Mouse (Mus musculus): ENCODE measurements at regions not wholly inside any gene's neighbourhood (a gene's known extent, or its start where the extent isn't known, plus 50 kb on each side); places are given as distances from the start of the nearest gene placed in this dataset.

DNA sequence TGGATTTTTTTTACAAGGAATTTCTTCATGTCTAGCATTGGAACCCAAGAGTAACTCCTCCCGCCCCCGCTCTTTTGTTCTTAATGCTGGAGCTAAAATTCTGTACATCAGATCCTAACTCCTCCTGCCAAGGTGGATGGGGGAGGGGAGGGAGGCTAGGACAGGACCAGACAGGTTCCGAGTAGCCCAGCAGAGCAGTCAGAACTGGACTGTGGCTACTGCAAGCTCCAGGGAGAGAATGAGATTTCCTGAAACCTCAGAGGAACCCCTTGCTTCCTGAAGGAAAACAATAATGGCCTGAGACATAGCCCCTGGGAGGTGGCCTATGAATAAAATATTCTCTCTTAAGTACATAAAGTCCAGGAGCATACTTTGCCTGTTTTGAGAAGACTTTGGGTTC, 653.8 kb downstream of the Zfp706 start:
- intact Hi-C loops (cut with DNase I; ENCODE audit: low total_unique reads), result no loop called here

DNA sequence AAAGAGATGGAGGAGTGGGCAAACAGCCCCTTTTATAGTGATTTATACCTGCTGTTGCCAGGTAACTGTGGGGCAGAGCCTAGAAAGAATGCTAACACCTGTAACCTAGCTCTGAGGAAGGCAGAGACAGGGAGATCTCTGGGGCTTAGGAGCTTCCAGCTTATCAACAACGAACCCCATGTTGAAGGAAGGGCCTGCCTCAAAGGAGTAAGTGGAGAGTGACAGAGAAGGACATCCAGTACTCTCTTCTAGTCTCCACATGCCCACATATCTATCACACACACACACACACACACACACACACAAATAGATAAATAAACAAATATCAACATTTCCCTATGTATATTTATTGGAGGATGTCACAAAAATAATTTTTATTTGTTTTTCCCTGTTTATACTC, 654.6 kb downstream of the Zfp706 start:
- intact Hi-C loops (cut with DNase I; ENCODE audit: low total_unique reads), result no loop called here
- DNase-seq, result no peak

More for the DNA sequence above, 653.8 kb downstream of the Zfp706 start:
- DNase-seq, result no peak

DNA sequence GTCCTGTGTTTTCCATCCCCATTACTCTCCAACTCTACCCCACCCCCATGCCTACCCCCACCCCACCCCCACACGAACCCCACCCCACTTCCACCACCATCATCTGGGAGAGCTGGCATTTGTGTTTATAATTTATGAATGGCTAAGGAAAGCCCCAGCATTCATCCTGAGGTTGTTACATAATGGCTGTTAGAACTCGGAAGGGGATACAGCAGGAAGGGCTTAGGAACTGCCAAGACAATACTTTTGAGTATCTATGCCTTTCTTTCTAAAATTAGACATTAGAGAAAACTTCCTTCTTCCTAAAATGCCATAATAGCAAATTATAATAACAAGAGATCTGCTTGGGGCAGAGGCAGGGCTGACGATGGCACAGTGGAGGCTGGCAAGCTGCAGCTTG, 655.9 kb downstream of the Zfp706 start:
- DNase-seq, result no peak
- intact Hi-C loops (cut with DNase I; ENCODE audit: low total_unique reads), result no loop called here

DNA sequence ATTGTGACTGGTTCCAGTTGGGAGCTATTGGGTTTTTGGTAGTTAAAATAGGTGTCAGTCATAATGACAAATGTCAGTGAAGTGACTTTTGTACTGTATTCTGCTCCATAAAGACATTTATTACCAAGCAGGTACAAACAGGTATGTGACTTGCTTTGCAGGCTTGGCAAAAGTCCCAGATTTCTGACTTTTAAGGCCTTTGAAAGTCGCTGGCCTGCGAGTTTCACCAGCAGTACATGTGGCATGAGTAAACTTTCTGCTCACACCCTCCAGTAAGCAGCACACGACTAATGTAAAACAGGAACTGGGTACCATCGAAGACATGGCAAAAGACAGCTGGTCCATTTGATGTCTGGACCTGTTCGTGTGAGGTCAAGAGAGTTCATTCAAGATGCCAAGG, 659.2 kb downstream of the Zfp706 start:
- intact Hi-C loops (cut with DNase I; ENCODE audit: low total_unique reads), result no loop called here
- DNase-seq, result no peak

DNA sequence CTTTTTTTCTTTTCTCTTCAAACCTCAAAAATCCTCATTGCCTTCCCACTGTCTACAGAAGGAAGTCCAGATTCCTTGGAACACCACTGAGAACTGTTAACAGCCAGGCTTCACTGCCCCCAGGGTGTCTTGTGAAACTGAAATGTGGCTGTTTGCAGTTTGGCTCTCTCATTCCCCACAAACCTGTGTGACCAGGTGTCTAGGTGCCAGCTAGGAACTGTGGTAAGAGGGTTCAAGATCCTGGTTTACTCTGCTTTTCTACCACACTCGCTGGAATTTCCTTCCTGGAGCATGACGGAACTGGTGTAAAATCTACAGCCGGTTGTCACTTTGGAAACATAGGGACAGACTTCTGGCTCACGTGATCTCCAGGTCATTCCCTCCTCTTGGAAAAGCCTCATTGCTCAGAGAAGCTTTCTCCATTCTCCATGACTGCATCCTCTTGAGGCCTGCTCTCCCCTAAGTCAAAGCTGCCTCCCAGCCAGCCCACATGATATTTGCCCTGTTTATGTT, 660.2 kb downstream of the Zfp706 start:
- intact Hi-C loops (cut with DNase I; ENCODE audit: low total_unique reads), result no loop called here
- DNase-seq, result no peak

DNA sequence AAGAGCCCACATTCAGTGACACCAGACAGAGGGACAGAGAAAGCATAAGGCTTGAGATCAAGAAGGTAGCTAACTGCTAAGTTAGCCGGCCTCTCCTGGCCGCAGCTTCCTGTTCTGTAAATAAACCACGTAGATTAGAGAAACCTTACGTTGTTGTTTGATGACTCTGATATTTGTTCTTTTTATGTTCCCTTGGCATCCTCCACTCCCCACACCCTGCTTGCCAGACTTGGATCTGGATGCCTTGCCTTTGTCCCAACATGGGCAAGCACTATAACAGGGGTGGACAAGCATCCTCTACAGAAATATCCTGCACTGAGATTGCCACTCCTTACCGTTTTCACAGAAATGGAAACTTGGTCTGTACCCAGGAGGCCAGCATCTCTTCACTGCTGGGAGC, 661.4 kb downstream of the Zfp706 start:
- DNase-seq, result no peak
- intact Hi-C loops (cut with DNase I; ENCODE audit: low total_unique reads), result no loop called here

DNA sequence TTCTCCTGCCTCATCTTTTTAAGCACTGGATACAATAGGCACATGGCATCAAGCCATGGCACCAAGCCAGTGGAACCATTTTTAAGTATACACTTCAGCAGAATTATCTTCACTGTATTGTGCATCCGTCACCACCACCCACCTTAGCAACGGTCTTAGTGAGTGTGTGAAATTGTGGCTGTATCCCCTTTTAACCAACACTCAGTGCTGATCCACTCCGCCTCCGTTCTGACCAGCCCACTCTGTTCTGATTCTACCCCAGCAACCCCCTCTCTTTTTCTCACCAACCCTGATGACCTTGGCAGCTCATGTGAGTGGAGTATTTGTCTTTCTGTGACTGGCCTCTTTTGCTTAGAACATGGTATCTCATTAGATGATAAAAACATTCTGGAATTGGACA, 662.2 kb downstream of the Zfp706 start:
- intact Hi-C loops (cut with DNase I; ENCODE audit: low total_unique reads), result no loop called here

DNA sequence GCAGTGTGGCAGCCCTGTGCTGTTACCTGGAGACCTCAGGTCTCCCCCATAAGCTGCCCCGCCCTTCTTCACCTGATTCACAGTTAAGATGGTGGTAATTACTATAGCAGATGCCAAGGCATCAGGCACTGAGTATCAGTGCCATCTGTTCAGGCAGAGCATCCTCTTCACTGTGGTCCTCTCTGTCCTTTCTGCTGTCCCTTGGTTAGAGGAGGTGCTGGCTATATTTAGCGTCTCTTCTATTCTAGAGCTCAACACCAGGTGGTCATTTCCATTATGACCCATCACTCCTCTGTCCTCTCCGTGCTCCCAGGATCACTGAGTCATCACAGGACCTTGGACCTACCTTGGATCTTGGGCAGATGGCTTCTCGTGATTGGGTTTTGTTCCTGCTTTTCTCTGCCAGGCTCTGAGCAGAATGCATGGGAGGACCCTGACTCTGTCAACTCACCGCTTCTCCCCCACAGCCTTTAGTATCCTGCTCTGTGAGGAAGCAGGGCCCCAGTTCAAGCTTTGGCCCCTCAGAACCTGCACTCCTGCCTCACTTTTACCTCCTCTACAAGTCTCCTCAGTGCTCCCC, 667.5 kb downstream of the Zfp706 start:
- intact Hi-C loops (cut with DNase I; ENCODE audit: low total_unique reads), result no loop called here
- no peak for DNase-seq

More for the DNA sequence above, 662.2 kb downstream of the Zfp706 start:
- DNase-seq, result no peak

DNA sequence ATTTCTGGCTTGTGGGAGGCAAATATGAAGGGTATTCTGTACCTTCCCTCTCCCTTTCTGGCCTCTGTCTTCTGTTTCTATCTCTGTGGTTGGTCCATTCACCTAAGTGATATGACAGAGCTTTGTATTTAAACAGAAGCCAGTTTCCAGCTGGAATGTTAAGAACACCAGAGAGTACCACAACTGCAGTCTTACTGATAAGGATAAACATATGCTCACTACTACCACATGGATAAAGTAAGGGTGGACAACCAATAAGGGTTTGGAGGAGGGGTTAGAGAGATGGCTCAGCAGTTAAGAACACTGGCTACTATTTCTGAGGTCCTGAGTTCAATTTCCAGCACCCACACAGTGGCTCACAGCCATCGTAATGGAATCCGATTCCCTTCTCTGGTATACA, 668.8 kb downstream of the Zfp706 start:
- intact Hi-C loops (cut with DNase I; ENCODE audit: low total_unique reads), result no loop called here

DNA sequence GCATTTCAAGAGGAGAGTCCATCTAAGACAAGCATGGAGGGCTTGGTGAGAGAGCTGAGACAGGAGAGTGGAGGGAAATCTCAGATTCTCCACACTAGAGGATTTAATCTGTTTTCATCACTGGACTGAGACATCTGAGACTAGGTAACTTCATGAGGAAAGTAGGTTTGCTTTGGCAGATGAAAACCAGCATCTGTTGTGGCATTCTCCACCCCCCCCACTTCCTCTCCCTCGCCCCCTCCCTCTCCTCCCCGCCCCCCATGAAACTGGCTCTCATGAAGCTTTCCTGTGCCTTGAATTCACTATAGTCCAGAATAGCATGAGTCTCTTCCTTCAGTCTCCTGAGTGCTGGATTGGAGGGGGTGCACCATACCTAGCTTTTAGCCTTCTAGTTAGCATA, 670.7 kb downstream of the Zfp706 start:
- no peak for DNase-seq
- intact Hi-C loops (cut with DNase I; ENCODE audit: low total_unique reads), result no loop called here

More for the DNA sequence above, 668.8 kb downstream of the Zfp706 start:
- no peak for DNase-seq

DNA sequence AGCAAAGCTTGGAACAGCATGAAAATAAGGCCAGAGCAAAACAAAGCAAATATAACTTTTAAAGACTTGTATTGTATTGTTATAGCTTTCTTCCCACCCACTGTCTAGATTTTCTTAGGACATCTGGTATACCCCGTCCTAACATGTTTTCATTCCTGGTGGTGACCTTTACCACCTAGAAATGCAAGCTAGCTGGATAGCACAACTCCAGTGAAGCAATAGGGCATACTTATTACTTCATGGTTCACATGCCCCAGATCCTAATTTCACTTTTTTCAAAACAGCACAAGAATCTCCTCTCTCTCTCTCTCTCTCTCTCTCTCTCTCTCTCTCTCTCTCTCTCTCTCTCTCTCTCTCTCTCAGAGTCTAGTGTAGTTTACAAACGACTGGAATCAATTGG, 672.5 kb downstream of the Zfp706 start:
- intact Hi-C loops (cut with DNase I; ENCODE audit: low total_unique reads), result no loop called here
- no peak for DNase-seq

DNA sequence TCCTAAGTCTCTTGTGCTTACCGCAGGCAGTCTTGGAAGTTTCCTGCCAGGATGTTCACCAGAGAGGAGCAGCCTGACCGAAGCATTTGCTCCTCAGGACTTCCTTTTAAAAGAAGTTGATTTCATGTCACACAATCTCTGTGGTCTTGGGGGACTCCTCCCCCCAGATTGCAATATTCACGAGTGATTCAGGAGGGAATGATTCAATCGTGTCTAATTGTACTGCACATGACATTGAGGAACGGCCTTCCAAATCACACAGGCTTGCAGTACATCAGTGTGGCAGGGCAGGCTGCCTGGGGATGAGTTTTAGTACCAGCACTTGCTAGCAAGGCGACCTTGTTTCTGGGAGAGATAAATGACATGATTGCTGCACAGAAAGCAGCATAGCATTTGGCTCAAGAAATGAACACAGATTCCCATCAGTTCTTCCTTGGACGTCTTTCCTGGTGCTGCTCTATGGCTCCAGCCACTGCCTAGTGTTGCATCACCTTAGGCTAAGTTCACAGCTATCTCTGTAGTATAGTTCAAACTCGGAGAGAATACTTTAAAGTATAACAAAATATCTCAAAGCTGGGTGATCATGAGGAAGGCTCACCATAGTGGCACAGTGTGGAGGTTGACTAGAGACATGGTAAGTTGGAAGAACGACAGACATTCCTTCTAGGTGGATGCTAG, 673.0 kb downstream of the Zfp706 start:
- intact Hi-C loops (cut with DNase I; ENCODE audit: low total_unique reads), result no loop called here
- no peak for DNase-seq

DNA sequence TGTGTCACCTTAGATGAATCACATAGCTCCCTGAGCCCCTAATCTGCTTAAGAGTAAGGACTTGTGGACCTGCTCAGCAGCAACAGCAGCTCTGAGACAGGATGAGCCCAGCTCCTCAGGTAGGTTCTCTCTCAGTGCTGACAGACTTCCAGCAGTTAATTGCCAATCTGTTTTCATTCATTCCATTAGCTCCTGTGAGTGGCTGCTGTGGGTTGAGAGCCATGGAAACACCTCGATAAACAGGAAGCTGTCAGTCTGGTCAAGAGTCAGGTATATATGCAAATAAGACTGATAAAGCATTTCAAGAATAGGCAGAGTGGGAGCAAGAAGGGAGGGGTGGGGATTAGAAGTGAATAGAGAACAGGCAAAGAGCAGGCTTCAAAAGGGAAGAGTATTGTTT, 673.7 kb downstream of the Zfp706 start:
- intact Hi-C loops (cut with DNase I; ENCODE audit: low total_unique reads), result no loop called here
- DNase-seq, result no peak

DNA sequence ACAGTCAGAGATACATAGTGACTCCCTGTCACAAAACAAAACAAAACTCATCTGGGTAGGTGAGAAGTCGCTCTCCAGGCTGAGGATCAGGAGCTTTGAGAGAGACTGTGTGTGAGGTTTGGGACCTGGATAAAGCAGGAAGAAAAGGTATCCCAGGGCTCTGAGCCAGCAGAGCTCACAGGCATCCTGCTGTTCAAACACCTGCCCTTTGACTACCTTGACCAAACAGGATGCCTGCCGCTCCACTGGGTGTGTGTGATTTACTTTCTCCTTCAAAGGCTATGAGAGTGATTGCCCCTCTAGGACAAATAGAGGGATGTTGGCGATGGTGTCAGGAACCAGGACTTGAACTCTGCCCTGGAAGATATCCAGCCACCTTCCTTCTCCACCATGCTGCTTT, 674.3 kb downstream of the Zfp706 start:
- intact Hi-C loops (cut with DNase I; ENCODE audit: low total_unique reads), result no loop called here
- DNase-seq, result no peak

Data from gastrocnemius, postnatal 14 days (tissue).